Mouse (Mus musculus): Measurements from ENCODE around the gene Elovl3. TPM values are rescaled to one million over a fixed set of nuclear protein-coding genes. Genes with fewer than 3 reads are reported as not detected.

Gene Elovl3
- polyA plus RNA-seq, 1 experiment from 2014 or later, result not detected

DNA sequence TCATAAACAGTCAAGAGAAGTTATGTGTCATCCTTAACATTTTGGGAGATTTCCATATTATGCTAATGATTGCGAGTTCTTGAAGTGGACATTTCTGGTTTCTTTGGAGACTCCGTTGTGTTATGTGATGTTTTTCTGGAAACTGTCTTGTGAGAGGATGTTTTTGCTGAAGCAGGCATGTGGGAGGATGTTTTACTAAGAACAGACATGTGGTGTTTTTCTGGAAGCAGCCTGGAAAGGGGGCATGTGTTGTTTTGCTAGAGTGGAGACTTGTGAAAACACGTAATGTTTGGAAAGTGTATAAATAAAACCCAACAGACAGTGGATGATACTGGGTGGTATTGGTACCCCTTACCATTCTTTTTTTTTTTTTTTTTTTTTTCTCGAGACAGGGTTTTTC lies 36.4 kb upstream of the Elovl3 start:
- Histone ChIP-seq H3K4me1 (replicated peaks; ENCODE audit: control insufficient read depth, insufficient read depth, low read length) (no peaks in the 10 kb centered on the region), H3K4me2 (replicated peaks; ENCODE audit: low read depth) (no peak overlapping the region), H3K27me3 (replicated peaks; ENCODE audit: control insufficient read depth, insufficient read depth, low read length) (no peaks in the 10 kb centered on the region), H3K27ac (ENCODE audit: low read depth, low read length) (no peak overlapping the region), H3K9me3 (ENCODE audit: control insufficient read depth) (no peaks in the 10 kb centered on the region), H3K9ac (ENCODE audit: low read depth, low read length) (no peak overlapping the region), H3K36me3 (ENCODE audit: control insufficient read depth, insufficient read depth) (no peaks in the 10 kb centered on the region), H3K4me3 (ENCODE audit: low read depth, low read length) (no peak overlapping the region)
- WGBS, result 79% methylated on average over 3 of the region's 4 CpGs
- no peak for ATAC-seq
- TF ChIP-seq CTCF (IDR thresholded peaks at IDR 0.05; ENCODE audit: low read depth), result no peak

DNA sequence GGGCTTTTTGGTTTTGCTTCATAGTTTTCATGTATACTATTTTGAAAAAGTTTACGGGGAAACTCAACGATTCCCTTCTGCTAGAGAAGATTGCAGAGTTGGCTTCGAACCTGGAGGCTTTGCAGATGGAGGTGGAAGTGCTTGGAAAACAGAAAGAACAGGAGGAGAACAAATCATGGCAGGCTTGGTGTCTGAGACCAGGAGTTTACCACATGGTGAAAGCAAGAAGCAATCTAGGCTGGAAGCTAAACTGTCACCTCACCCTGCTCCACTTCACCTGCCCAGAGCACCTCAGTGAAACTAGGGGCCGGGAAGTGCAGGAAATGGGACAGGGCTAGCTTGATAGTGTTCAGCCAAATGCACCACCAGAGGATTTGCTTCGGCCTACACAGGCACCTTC lies 35.3 kb upstream of the Elovl3 start:
- H3K36me3 ChIP-seq (ENCODE audit: control insufficient read depth, insufficient read depth), result no peaks in the 10 kb centered on the region
- no peak overlapping the region for H3K27ac ChIP-seq (ENCODE audit: low read depth, low read length)
- no peak overlapping the region for H3K4me3 ChIP-seq (ENCODE audit: low read depth, low read length)
- WGBS, result 89% methylated on average over 5 of the region's 5 CpGs
- ATAC-seq, result no peak
- H3K9me3 ChIP-seq (ENCODE audit: control insufficient read depth), result no peaks in the 10 kb centered on the region
- H3K4me1 ChIP-seq (replicated peaks; ENCODE audit: control insufficient read depth, insufficient read depth, low read length), result no peaks in the 10 kb centered on the region
- no peak overlapping the region for H3K4me2 ChIP-seq (replicated peaks; ENCODE audit: low read depth)
- TF ChIP-seq CTCF (IDR thresholded peaks at IDR 0.05; ENCODE audit: low read depth), result no peak
- H3K9ac ChIP-seq (ENCODE audit: low read depth, low read length), result no peak overlapping the region
- H3K27me3 ChIP-seq (replicated peaks; ENCODE audit: control insufficient read depth, insufficient read depth, low read length), result no peaks in the 10 kb centered on the region

DNA sequence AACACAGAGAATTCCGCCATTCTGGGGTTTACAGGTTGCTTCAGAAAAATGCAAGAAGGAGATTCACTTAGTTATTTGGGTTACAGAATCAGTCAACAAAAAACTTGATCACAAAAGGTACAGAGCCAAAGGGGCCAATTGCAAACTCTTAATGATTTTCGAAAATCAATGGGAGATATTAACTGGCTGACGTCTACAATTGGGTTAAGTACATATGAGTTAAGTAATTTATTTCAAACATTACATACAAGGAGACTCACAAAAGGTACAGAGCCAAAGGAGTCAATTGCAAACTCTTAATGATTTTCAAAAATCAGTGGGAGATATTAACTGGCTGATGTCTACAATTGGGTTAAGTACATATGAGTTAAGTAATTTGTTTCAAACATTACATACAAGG lies 32.1 kb upstream of the Elovl3 start:
- Histone ChIP-seq H3K36me3 (ENCODE audit: control insufficient read depth, insufficient read depth) (no peaks in the 10 kb centered on the region), H3K4me3 (ENCODE audit: low read depth, low read length) (no peak overlapping the region), H3K27ac (ENCODE audit: low read depth, low read length) (no peak overlapping the region), H3K4me1 (replicated peaks; ENCODE audit: control insufficient read depth, insufficient read depth, low read length) (no peaks in the 10 kb centered on the region), H3K9me3 (ENCODE audit: control insufficient read depth) (no peaks in the 10 kb centered on the region), H3K27me3 (replicated peaks; ENCODE audit: control insufficient read depth, insufficient read depth, low read length) (no peaks in the 10 kb centered on the region), H3K9ac (ENCODE audit: low read depth, low read length) (no peak overlapping the region), H3K4me2 (replicated peaks; ENCODE audit: low read depth) (no peak overlapping the region)
- no peak for ATAC-seq
- 87% methylated on average over 3 of the region's 3 CpGs for WGBS
- no peak for TF ChIP-seq CTCF (IDR thresholded peaks at IDR 0.05; ENCODE audit: low read depth)

DNA sequence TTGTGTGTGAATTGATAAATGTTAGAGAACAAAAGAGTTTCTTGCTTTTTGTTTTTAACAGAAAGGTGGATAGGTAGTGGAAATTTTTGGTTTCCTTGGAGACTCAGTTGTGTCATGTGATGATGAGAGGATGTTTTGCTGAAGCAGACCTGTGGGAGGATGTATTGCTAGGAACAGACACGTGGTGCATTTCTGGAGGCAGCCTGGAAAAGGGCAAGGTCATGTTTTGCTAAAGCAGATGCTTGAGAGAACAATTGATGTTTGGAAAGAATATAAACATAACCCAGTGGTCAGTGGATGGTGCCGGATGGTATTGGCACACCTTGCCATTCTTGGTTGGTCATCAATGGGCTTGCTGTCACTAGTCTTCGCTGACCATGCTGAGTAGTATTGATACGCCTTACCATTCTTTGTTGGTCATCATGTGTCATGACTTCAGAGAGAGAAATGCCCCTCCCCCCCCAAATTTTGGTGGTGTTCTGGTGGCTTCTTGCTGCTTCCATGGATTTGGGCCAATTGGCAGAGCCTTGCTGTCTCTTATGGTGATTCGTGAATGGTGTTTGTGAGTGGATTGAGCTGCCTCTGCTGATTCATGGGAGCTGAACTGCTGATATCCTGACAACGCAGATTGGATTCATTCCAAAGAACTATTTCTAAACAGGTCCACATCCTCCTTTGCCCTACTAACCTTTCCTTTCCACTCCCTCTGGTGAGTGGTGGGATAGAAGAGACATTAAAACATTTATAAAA lies 28.1 kb upstream of the Elovl3 start:
- no peak for ATAC-seq
- Histone ChIP-seq H3K4me2 (replicated peaks; ENCODE audit: low read depth) (no peak overlapping the region), H3K4me1 (replicated peaks; ENCODE audit: control insufficient read depth, insufficient read depth, low read length) (no peaks in the 10 kb centered on the region), H3K27me3 (replicated peaks; ENCODE audit: control insufficient read depth, insufficient read depth, low read length) (no peaks in the 10 kb centered on the region), H3K36me3 (ENCODE audit: control insufficient read depth, insufficient read depth) (no peaks in the 10 kb centered on the region), H3K9me3 (ENCODE audit: control insufficient read depth) (no peaks in the 10 kb centered on the region), H3K4me3 (ENCODE audit: low read depth, low read length) (no peak overlapping the region), H3K27ac (ENCODE audit: low read depth, low read length) (no peak overlapping the region), H3K9ac (ENCODE audit: low read depth, low read length) (no peak overlapping the region)
- no peak for TF ChIP-seq CTCF (IDR thresholded peaks at IDR 0.05; ENCODE audit: low read depth)
- WGBS, result 76% methylated on average over 6 of the region's 6 CpGs

DNA sequence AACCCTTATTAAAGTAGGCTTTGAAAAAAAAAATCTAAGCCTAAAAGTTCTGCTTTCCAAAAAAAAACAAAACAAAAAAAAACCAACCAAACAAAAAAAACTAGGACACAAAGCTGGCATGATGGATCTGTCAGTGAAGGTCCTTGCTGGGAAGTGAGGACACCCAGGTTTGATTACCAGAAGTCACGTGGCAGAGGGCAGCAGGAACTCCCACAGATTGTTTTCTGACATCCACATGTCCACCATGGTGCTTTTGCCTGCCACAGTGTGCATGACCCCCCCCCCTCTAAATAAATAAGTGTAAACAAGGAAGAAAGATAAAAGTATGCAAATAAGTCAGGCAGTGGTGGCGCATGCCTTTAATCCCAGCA lies 27.5 kb upstream of the Elovl3 start:
- no peak overlapping the region for H3K4me3 ChIP-seq (ENCODE audit: low read depth, low read length)
- no peaks in the 10 kb centered on the region for H3K9me3 ChIP-seq (ENCODE audit: control insufficient read depth)
- WGBS, result 81% methylated on average over 2 of the region's 2 CpGs
- no peak overlapping the region for H3K9ac ChIP-seq (ENCODE audit: low read depth, low read length)
- no peaks in the 10 kb centered on the region for H3K27me3 ChIP-seq (replicated peaks; ENCODE audit: control insufficient read depth, insufficient read depth, low read length)
- no peak for ATAC-seq
- no peaks in the 10 kb centered on the region for H3K36me3 ChIP-seq (ENCODE audit: control insufficient read depth, insufficient read depth)
- H3K4me2 ChIP-seq (replicated peaks; ENCODE audit: low read depth), result no peak overlapping the region
- no peak overlapping the region for H3K27ac ChIP-seq (ENCODE audit: low read depth, low read length)
- no peaks in the 10 kb centered on the region for H3K4me1 ChIP-seq (replicated peaks; ENCODE audit: control insufficient read depth, insufficient read depth, low read length)
- TF ChIP-seq CTCF (IDR thresholded peaks at IDR 0.05; ENCODE audit: low read depth), result no peak

DNA sequence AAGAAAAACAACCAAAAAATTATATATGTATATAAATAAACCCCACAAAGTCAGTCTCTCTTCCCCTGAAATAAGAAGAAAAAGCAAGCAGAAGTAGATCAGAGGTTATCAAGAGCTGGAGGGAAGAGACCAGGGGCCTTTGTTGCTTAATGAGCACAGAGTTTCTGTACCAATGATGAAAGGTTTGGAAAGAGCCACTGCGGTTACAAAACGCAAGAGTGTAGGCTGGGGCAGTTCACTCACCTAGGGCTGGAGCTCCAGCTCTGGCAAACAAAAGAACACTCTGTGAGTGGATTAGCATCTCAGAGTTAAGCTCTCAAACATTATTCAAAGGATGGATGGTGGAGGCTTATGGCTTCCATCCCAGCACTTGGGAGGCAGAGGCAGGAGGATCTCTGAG lies 21.5 kb upstream of the Elovl3 start:
- H3K9me3 ChIP-seq (ENCODE audit: control insufficient read depth), result no peaks in the 10 kb centered on the region
- no peak for TF ChIP-seq CTCF (IDR thresholded peaks at IDR 0.05; ENCODE audit: low read depth)
- ATAC-seq, result no peak

DNA sequence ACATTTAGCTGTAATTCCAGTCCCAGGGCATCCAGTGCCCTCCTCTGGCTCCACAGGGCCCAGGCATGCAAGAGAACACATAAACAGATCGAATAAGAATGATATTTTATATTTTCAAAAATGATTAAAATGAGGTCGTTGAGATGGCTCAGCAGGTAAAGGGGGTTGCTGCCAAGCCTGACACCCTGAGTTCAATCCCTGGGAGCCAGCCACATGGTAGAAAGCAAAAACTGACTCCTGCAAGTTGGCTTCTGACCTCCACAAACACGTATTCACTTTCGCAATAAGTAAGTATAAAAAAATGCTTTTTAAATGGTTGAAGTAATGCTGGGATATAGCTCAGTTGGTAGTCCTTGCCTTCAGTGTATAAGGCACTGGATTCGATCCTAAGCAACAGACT lies 20.9 kb upstream of the Elovl3 start:
- H3K27ac ChIP-seq (ENCODE audit: low read depth, low read length), result no peak overlapping the region
- no peak overlapping the region for H3K4me2 ChIP-seq (replicated peaks; ENCODE audit: low read depth)
- no peak overlapping the region for H3K9ac ChIP-seq (ENCODE audit: low read depth, low read length)
- H3K4me1 ChIP-seq (replicated peaks; ENCODE audit: control insufficient read depth, insufficient read depth, low read length), result no peaks in the 10 kb centered on the region
- H3K27me3 ChIP-seq (replicated peaks; ENCODE audit: control insufficient read depth, insufficient read depth, low read length), result no peaks in the 10 kb centered on the region
- no peak for ATAC-seq
- H3K9me3 ChIP-seq (ENCODE audit: control insufficient read depth), result no peaks in the 10 kb centered on the region
- 86% methylated on average over 5 of the region's 5 CpGs for WGBS
- no peaks in the 10 kb centered on the region for H3K36me3 ChIP-seq (ENCODE audit: control insufficient read depth, insufficient read depth)
- no peak for TF ChIP-seq CTCF (IDR thresholded peaks at IDR 0.05; ENCODE audit: low read depth)
- no peak overlapping the region for H3K4me3 ChIP-seq (ENCODE audit: low read depth, low read length)

More for the DNA sequence above, 21.5 kb upstream of the Elovl3 start:
- Histone ChIP-seq H3K4me3 (ENCODE audit: low read depth, low read length) (no peak overlapping the region), H3K27ac (ENCODE audit: low read depth, low read length) (no peak overlapping the region), H3K27me3 (replicated peaks; ENCODE audit: control insufficient read depth, insufficient read depth, low read length) (no peaks in the 10 kb centered on the region), H3K36me3 (ENCODE audit: control insufficient read depth, insufficient read depth) (no peaks in the 10 kb centered on the region), H3K4me1 (replicated peaks; ENCODE audit: control insufficient read depth, insufficient read depth, low read length) (no peaks in the 10 kb centered on the region), H3K4me2 (replicated peaks; ENCODE audit: low read depth) (no peak overlapping the region), H3K9ac (ENCODE audit: low read depth, low read length) (no peak overlapping the region)
- 92% methylated on average over 2 of the region's 2 CpGs for WGBS
